Mouse (Mus musculus) fibroblast of lung, adult 2 months (primary cell): ENCODE data around the gene Aars2.

Source experiments
- DNase-seq: peaks from one replicate; pipeline ENCODE4 v3.0.0-alpha.2; 2011; ENCODE audit warnings: low read depth

Aars2 gene

GRCm38 (mm10) chr17:45506700-45507189 lies at the start of gene Aars2:
Gene Aars2, plus strand, starts transcription at chr17:45506841.
- peak; percentile 82 for DNase-seq

GRCm38 (mm10) chr17:45457487-45457886 lies 49.2 kb upstream of the Aars2 start:
- DNase-seq: no peak

GRCm38 (mm10) chr17:45458516-45458915 lies 48.1 kb upstream of the Aars2 start:
- no peak for DNase-seq

GRCm38 (mm10) chr17:45459062-45459461 lies 47.6 kb upstream of the Aars2 start:
- no peak for DNase-seq

DNA sequence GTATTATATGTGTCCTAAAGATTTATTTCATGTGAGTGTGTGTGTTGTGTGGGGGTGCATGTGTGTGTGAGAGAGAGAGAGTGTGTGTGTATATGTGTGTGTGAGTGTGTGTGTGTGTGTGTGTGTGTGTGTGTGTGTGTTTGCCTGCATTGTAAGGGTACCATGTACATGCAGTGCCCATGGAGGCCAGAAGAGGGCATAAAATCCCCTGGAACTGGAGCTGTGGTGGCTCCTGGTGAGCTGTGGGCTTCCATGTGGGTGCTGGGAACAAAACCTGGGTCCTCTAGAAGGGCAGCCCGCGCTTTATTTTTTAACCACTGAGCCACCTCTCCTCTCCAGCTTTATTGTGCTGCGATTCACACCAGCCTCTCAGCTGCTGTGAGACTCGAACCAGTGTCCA lies 44.1 kb upstream of the Aars2 start:
- DNase-seq: no peak

DNA sequence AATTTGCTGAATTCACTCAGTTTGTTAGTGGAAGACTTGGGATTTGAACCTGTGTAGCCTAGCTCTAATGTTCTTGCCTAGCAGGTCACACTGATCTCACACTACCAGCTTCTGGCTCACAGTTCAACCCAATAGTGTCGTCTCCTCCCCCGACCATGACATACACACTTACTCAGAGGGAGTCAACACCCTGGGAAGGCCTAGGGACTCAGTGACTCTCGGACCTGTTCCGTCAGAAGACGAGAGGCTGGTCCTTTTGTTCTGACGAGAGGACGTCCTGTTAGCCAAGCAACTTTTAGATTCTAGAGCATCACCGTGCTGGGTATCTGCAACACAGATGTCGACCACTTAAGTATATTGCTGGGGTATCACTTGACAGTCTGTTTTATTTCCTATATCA lies 42.4 kb upstream of the Aars2 start:
- DNase-seq: no peak

DNA sequence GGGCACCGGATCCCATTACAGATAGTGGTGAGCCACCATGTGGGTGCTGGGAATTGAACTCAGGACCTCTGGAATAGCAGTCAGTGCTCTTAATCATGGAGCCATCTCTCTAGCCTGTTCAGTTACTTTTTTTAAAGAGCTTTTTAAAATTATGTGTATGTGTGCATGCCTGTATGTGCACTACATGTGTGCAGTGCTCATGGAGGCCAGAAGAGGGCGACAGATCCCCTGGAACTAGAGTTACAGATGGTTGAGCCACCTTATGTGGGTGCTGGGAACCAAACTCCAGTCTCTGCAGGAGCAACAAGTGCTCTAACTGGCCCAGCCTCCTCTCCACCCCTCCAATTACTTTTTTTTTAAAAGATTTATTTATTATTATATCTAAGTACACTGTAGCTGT lies 39.9 kb upstream of the Aars2 start:
- DNase-seq: no peak

GRCm38 (mm10) chr17:45468302-45468701 lies 38.3 kb upstream of the Aars2 start:
- DNase-seq: no peak

GRCm38 (mm10) chr17:45470726-45471125 lies 35.9 kb upstream of the Aars2 start:
- DNase-seq: no peak

DNA sequence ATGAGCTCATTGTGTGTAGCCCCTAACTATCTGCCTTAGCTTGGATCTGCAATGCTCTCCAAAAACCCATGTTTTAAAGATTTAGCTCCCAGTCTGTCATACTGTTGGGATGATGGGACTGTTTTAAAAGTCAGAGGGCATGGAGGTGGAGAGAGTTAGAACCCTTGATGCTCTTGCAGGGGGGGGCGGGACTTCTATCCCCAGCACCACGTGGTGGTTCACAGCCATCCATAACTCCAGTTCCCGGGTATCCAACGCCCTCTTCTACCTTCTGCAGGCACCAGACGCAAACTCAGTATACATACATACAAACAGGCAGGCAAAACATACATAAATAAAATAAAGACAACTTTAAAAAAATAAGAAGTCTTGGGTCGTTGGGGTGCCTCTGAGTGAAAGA lies 33.0 kb upstream of the Aars2 start:
- DNase-seq: no peak

DNA sequence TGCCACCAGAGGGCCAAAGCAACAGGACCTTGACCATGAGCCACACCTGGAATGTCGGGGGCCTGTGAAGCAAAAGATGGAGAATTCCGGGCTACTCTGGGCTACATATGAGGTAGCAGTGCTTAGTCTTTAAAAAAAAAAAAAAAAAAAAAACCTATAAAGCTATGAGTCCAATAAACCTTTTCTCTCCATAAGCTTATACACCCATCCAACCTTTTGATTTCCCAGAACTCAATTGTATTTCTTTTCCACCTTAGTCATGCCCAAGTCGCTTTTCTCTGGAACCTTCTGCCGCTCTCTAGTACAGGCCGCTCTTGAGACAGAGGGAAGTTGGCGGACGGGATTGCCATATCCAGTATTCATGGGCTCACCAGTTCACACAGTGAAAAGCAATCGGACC lies 32.5 kb upstream of the Aars2 start:
- DNase-seq: no peak

DNA sequence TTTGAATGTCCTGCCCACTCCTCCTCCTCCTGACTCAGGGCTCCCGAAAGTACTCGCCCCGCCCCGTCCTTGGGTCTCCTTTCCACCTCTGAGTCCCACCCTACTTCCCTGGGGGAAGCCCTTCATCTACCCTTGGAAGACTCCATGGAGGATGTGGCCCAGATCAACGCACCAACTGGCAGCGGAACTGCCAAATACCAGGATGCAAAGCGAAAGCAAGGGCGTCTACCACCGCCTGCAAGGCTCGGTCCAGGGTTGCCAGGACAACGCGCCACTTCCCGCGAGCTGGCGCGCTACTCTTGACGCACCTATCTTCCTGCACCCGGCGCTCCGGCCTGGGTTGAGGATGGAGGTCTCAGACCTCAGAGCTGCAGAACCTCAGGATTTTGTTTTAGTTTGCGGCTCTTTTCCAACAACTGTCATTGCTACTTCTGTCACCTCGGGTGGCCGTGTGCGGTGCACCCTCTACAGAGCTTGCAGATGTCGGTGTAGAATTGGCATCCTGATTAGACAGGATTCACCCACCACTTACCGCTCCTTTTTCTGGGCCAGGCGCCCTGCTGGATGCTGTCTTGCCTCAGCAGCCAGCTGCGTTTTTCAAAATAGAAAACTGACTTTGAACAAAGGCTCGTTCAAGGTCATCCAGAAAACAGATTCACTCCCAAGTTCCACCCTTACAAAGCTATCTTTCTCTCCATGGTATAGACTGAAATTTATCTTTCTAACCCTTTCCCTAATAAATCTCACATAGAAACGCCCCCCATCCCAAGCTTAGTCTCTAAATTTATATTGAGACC lies 31.8 kb upstream of the Aars2 start, which contains the start of gene Spats1:
Spats1 (minus strand) TSS at position 747 of the 797 bp plus-strand sequence.
- DNase-seq: peak; percentile 31

GRCm38 (mm10) chr17:45478234-45478825 lies 28.3 kb upstream of the Aars2 start:
- DNase-seq: no peak

DNA sequence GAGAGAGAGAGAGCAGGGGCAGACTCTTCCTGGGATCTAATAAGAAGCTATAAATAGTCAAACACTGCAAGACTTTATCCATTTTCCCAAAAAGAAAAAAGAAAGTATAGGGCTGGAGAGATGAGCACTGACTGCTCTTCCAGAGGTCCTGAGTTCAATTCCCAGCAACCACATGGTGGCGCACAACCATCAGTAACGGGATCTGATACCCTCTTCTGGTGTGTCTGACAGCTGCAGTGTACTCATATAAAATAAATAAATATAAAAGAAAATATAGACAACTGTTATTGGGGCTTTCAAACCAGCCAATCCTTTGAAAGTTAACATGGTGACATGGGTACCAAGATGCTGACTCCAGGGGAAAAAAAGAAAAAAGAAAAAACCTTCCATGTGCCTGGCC lies 26.2 kb upstream of the Aars2 start:
- DNase-seq: no peak

- DNase-seq: no peak
These were observed 21.1 kb upstream of the Aars2 start for GRCm38 (mm10) chr17:45485581-45485980.

DNA sequence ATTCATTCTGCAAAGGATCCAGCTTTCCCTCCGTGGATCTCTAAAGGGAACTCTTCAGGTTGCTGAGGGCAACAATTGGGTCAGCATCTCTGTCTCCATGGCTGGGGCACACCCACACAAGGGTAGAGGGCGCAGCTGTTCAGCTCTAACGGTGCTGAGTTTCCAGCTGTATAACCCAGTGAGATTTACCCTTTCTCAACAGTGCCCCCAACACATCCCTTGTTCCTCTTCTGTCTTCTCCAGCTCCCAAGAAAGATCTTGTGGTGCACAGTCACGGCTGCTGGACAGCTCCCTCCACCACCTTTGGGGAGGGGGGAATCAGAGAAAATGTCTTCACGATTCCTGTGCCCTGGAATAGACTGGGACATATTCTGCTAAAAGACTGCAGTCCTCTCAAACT lies 19.4 kb upstream of the Aars2 start:
- no peak for DNase-seq

DNA sequence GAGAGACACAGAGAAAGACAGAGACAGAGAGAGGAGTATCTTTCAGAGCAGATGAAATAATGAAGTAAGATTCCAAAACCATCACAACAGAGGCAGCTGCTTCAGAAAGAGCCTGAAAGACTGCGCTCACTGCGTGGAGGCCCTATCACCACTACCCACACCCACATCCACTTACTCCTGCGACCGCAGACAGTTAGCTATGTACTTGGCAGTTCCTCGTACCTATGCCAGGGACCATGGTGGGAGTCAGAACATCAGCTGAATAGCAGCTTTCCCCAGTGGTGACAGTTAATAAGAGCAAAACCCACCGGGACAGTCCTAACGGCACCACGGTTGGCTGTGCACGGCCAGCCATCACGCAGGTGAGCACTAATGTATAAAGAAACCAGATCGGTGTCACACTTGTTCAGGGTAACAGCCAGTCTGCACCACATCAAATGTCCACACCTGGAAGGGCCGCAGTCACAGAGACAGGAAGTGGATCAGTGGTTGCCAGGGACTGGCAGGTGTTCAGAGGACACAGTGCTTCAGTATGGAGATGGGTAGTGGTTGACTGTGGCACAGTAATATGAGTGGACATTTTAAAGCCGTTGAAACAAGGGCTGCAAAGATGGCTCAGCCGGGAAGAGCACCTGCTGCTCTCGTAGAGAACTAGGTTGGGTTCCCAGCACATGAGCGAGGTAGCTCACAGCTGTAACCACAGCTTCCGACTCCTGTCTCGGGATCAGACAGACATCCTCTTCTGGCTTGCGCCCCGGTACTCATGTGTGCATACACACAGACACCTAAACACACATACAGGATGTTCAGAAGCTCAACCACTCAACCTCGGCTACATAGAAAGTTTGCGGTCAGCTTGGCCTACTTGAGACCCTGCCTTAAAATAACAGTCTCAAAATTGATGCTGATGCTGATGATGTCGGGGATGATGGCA lies 18.1 kb upstream of the Aars2 start:
- no peak for DNase-seq

GRCm38 (mm10) chr17:45489736-45490135 lies 16.9 kb upstream of the Aars2 start:
- no peak for DNase-seq

GRCm38 (mm10) chr17:45490532-45491154 lies 16.0 kb upstream of the Aars2 start:
- DNase-seq: no peak

DNA sequence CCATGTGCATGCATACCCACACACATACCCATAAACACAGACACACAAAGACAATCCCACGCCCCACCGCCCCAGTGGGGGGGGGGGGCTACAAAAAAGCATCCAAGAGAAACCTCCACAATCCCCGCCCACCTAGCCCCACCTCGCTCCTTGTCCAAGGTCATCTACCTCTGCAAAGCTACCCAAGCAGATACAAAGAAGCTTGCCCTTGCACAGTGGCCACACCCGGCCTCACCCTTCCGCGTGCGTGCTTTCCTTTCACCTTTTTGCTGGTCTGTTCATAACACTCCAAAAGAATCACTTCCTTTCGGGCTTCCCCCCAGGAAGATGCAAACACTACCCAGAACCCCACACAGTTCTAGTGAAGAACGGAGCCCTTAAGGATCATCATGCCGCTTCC lies 11.2 kb upstream of the Aars2 start:
- DNase-seq: no peak

GRCm38 (mm10) chr17:45498397-45498796 lies 8.2 kb upstream of the Aars2 start:
- DNase-seq: no peak

- no peak for DNase-seq
These were observed 7.1 kb upstream of the Aars2 start for GRCm38 (mm10) chr17:45499516-45499915.
